Mouse (Mus musculus): ENCODE data around the gene Cbln4. TPM values are rescaled to one million over a fixed set of nuclear protein-coding genes. Genes with fewer than 3 reads are reported as not detected.
A peak's percentile ranks its signal among the peaks of the same experiment; 100 is the strongest.

Cbln4 gene
- polyA plus RNA-seq, 1 experiment = not detected

- Histone ChIP-seq H3K79me2 (ENCODE audit: control insufficient read depth, insufficient read depth) (no peaks in the 10 kb centered on the region), H3K36me3 (ENCODE audit: control insufficient read depth, insufficient read depth) (no peaks in the 10 kb centered on the region), H3K4me3 (ENCODE audit: insufficient read depth, poor library complexity, severe bottlenecking) (no peak overlapping the region), H3ac (ENCODE audit: control insufficient read depth, insufficient read length, low read depth) (no peak overlapping the region), H3K79me3 (ENCODE audit: low read depth) (no peaks in the 10 kb centered on the region), H3K27me3 (ENCODE audit: control insufficient read depth, insufficient read depth, insufficient read length) (no peaks in the 10 kb centered on the region)
- TF ChIP-seq FOSL1 (IDR thresholded peaks at IDR 0.05; ENCODE audit: insufficient read depth, low read length, poor library complexity, severe bottlenecking) (no peak), MYOD1 (IDR thresholded peaks at IDR 0.05; ENCODE audit: control insufficient read depth, insufficient read length, low read depth) (peak; percentile 30), CTCF (IDR thresholded peaks at IDR 0.05; ENCODE audit: control insufficient read depth, insufficient read depth, insufficient read length) (no peak), MAX (IDR thresholded peaks at IDR 0.05) (no peak)
Observed at GRCm38 (mm10) chr2:172046002-172046401, 2.7 kb upstream of the Cbln4 start.

- no peaks in the 10 kb centered on the region for H3K36me3 ChIP-seq (ENCODE audit: control insufficient read depth, insufficient read depth)
- no peaks in the 10 kb centered on the region for H3K79me2 ChIP-seq (ENCODE audit: control insufficient read depth, insufficient read depth)
- TF ChIP-seq MYOG (IDR thresholded peaks at IDR 0.05; ENCODE audit: control insufficient read depth, extremely low read depth, insufficient read length) (no peak), FOSL1 (IDR thresholded peaks at IDR 0.05; ENCODE audit: insufficient read depth, low read length, poor library complexity, severe bottlenecking) (no peak), CTCF (IDR thresholded peaks at IDR 0.05; ENCODE audit: control insufficient read depth, insufficient read depth, insufficient read length) (no peak), MAX (IDR thresholded peaks at IDR 0.05) (no peak), CEBPB (IDR thresholded peaks at IDR 0.05; ENCODE audit: low read depth) (no peak), MYOD1 (IDR thresholded peaks at IDR 0.05; ENCODE audit: control insufficient read depth, insufficient read length, low read depth) (no peak), USF1 (IDR thresholded peaks at IDR 0.05; ENCODE audit: low read depth) (no peak)
- no peak overlapping the region for H3K4me3 ChIP-seq (ENCODE audit: insufficient read depth, poor library complexity, severe bottlenecking)
- H3K79me3 ChIP-seq (ENCODE audit: low read depth) = no peaks in the 10 kb centered on the region
- H3K27me3 ChIP-seq (ENCODE audit: control insufficient read depth, insufficient read depth, insufficient read length) = no peaks in the 10 kb centered on the region
- H3ac ChIP-seq (ENCODE audit: control insufficient read depth, insufficient read length, low read depth) = no peak overlapping the region
Observed at GRCm38 (mm10) chr2:172042607-172043234, 545 bp downstream of the Cbln4 start.

DNA sequence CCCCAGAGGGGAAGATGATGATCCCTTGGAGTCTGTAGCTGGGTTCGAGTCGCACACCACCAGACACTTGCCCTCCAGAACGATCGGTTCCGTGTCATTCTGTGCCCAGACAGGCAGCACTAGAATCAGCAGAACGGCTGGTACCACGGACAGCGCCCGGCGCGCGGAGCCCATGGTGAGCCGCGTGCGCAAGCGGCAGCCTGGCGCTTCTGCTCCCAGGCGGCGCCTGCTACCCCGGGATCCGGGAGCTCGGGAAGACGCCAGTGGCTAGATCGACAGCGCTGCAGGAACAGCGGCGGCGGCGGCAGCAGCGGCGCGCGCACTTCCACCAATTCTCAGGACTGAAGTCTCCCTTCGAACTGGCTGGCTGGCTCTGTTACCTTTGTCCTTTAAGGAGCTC lies 1.1 kb downstream of the Cbln4 start:
- Histone ChIP-seq H3K4me3 (ENCODE audit: insufficient read depth, poor library complexity, severe bottlenecking) (no peak overlapping the region), H3K27me3 (ENCODE audit: control insufficient read depth, insufficient read depth, insufficient read length) (no peaks in the 10 kb centered on the region), H3K36me3 (ENCODE audit: control insufficient read depth, insufficient read depth) (no peaks in the 10 kb centered on the region), H3K79me2 (ENCODE audit: control insufficient read depth, insufficient read depth) (no peaks in the 10 kb centered on the region), H3K79me3 (ENCODE audit: low read depth) (no peaks in the 10 kb centered on the region), H3ac (ENCODE audit: control insufficient read depth, insufficient read length, low read depth) (no peak overlapping the region)
- TF ChIP-seq CEBPB (IDR thresholded peaks at IDR 0.05; ENCODE audit: low read depth) (no peak), FOSL1 (IDR thresholded peaks at IDR 0.05; ENCODE audit: insufficient read depth, low read length, poor library complexity, severe bottlenecking) (no peak), MYOG (IDR thresholded peaks at IDR 0.05; ENCODE audit: control insufficient read depth, extremely low read depth, insufficient read length) (no peak), USF1 (IDR thresholded peaks at IDR 0.05; ENCODE audit: low read depth) (no peak), MAX (IDR thresholded peaks at IDR 0.05) (no peak), CTCF (IDR thresholded peaks at IDR 0.05; ENCODE audit: control insufficient read depth, insufficient read depth, insufficient read length) (no peak)

GRCm38 (mm10) chr2:172040859-172041258 lies 2.4 kb downstream of the Cbln4 start:
- no peaks in the 10 kb centered on the region for H3K79me3 ChIP-seq (ENCODE audit: low read depth)
- H3K79me2 ChIP-seq (ENCODE audit: control insufficient read depth, insufficient read depth) = no peaks in the 10 kb centered on the region
- no peak for TF ChIP-seq CTCF (IDR thresholded peaks at IDR 0.05; ENCODE audit: control insufficient read depth, insufficient read depth, insufficient read length)
- no peak for TF ChIP-seq USF1 (IDR thresholded peaks at IDR 0.05; ENCODE audit: low read depth)
- TF ChIP-seq MAX (IDR thresholded peaks at IDR 0.05) = no peak
- no peak for TF ChIP-seq FOSL1 (IDR thresholded peaks at IDR 0.05; ENCODE audit: insufficient read depth, low read length, poor library complexity, severe bottlenecking)
- TF ChIP-seq CEBPB (IDR thresholded peaks at IDR 0.05; ENCODE audit: low read depth) = no peak
- TF ChIP-seq MYOG (IDR thresholded peaks at IDR 0.05; ENCODE audit: control insufficient read depth, extremely low read depth, insufficient read length) = no peak
- no peak for TF ChIP-seq MYOD1 (IDR thresholded peaks at IDR 0.05; ENCODE audit: control insufficient read depth, insufficient read length, low read depth)
- no peaks in the 10 kb centered on the region for H3K36me3 ChIP-seq (ENCODE audit: control insufficient read depth, insufficient read depth)
- H3ac ChIP-seq (ENCODE audit: control insufficient read depth, insufficient read length, low read depth) = no peak overlapping the region
- H3K4me3 ChIP-seq (ENCODE audit: insufficient read depth, poor library complexity, severe bottlenecking) = no peak overlapping the region
- no peaks in the 10 kb centered on the region for H3K27me3 ChIP-seq (ENCODE audit: control insufficient read depth, insufficient read depth, insufficient read length)

- Histone ChIP-seq H3ac (ENCODE audit: control insufficient read depth, insufficient read length, low read depth) (no peak overlapping the region), H3K79me3 (ENCODE audit: low read depth) (no peaks in the 10 kb centered on the region), H3K27me3 (ENCODE audit: control insufficient read depth, insufficient read depth, insufficient read length) (no peaks in the 10 kb centered on the region), H3K4me3 (ENCODE audit: insufficient read depth, poor library complexity, severe bottlenecking) (no peak overlapping the region), H3K36me3 (ENCODE audit: control insufficient read depth, insufficient read depth) (no peaks in the 10 kb centered on the region), H3K79me2 (ENCODE audit: control insufficient read depth, insufficient read depth) (no peaks in the 10 kb centered on the region)
- TF ChIP-seq CEBPB (IDR thresholded peaks at IDR 0.05; ENCODE audit: low read depth) = no peak
- TF ChIP-seq MYOG (IDR thresholded peaks at IDR 0.05; ENCODE audit: control insufficient read depth, extremely low read depth, insufficient read length) = no peak
- no peak for TF ChIP-seq USF1 (IDR thresholded peaks at IDR 0.05; ENCODE audit: low read depth)
- no peak for TF ChIP-seq CTCF (IDR thresholded peaks at IDR 0.05; ENCODE audit: control insufficient read depth, insufficient read depth, insufficient read length)
- TF ChIP-seq FOSL1 (IDR thresholded peaks at IDR 0.05; ENCODE audit: insufficient read depth, low read length, poor library complexity, severe bottlenecking) = no peak
Observed at GRCm38 (mm10) chr2:172039601-172040000, 3.7 kb downstream of the Cbln4 start.

DNA sequence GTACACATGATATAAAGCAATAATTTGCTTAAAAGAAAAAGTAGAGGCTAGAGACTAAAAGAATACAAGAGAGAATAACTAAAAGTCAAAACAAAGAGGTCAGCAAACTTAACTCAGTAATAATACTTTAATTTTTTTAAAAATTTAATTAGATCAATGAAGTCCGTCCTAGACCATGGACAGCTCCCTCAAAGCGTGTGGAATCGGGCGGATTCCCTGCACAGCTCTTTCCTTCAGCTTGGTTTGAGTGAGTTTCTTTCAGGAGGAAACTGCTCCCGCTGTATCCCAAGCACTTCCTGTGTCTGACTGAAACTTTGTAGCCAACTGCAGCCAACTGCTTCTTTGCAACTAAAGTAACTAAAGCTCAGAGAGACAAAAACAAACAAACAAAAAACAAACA lies 9.0 kb downstream of the Cbln4 start:
- Histone ChIP-seq H3K27me3 (ENCODE audit: control insufficient read depth, insufficient read depth, insufficient read length) (no peaks in the 10 kb centered on the region), H3K79me2 (ENCODE audit: control insufficient read depth, insufficient read depth) (no peaks in the 10 kb centered on the region), H3ac (ENCODE audit: control insufficient read depth, insufficient read length, low read depth) (no peak overlapping the region), H3K4me3 (ENCODE audit: insufficient read depth, poor library complexity, severe bottlenecking) (no peak overlapping the region), H3K79me3 (ENCODE audit: low read depth) (no peaks in the 10 kb centered on the region), H3K36me3 (ENCODE audit: control insufficient read depth, insufficient read depth) (no peaks in the 10 kb centered on the region)
- TF ChIP-seq CTCF (IDR thresholded peaks at IDR 0.05; ENCODE audit: control insufficient read depth, insufficient read depth, insufficient read length) (no peak), USF1 (IDR thresholded peaks at IDR 0.05; ENCODE audit: low read depth) (no peak), MAX (IDR thresholded peaks at IDR 0.05) (no peak), CEBPB (IDR thresholded peaks at IDR 0.05; ENCODE audit: low read depth) (no peak), FOSL1 (IDR thresholded peaks at IDR 0.05; ENCODE audit: insufficient read depth, low read length, poor library complexity, severe bottlenecking) (no peak), MYOG (IDR thresholded peaks at IDR 0.05; ENCODE audit: control insufficient read depth, extremely low read depth, insufficient read length) (no peak), MYOD1 (IDR thresholded peaks at IDR 0.05; ENCODE audit: control insufficient read depth, insufficient read length, low read depth) (no peak)

Measured in C2C12 (cell line).